Mouse (Mus musculus): ENCODE data around the gene Tmx4. TPM values are rescaled to one million over a fixed set of nuclear protein-coding genes. Genes with fewer than 3 reads are reported as not detected.
A peak's percentile ranks its signal among the peaks of the same experiment; 100 is the strongest.

Tmx4 gene
- polyA plus RNA-seq (2012; rRNA removed) = 15.5 and 17.1 TPM in 2 replicates

DNA sequence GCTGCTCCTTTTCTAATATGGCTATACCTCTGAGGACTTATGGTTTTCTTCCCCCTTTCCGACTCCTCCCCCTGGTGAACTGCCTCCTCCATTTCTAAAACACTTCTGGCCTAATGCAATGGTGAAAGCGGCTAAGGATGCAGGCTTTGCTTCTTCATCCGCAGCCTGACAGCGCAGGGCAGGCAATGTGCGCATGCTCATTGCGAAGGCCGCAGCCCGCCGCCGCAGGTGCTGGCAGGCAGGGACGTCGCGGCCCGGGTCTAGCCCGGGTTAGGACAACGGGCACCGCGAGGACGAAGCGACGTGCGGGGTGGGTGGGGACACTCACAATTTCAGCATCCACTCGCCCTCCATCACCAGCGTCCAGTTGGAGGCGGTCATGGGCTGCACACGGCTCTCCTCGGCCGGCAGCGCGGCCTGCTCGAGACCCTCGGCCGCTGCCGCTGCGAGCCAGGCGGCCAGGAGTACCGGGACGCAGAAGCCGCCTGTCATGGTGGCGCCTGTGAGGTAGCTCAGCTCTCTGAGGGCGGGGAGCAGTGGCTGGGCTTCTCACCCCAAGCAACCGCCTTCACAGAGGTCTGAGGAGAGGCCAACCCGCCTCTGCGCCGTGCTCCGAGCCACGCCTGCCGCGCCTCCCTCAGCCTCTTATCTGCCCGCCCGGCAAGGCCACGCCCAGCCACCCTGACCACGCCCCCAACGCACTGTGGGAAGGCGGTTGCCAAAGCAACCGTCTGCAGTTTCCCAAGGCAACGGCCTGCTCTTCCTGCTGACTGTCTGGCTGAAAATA, at the start of gene Tmx4:
Tmx4 (minus strand) TSS at position 632 of the 787 bp plus-strand sequence.
- Histone ChIP-seq H3K4me1 (ENCODE audit: control insufficient read depth, insufficient read depth, low read length) (no peaks in the 10 kb centered on the region; the same call in 1 of the 2 replicates), H3K4me3 (ENCODE audit: control insufficient read depth, low read depth, low read length) (peak within 1 kb of the TSS; percentile 98), H3K27me3 (ENCODE audit: control insufficient read depth, insufficient read depth, low read length) (no peaks in the 10 kb centered on the region), H3K27ac (ENCODE audit: control insufficient read depth, insufficient read depth, low read depth, low read length) (peak within 1 kb of the TSS; percentile 97), H3K36me3 (ENCODE audit: control insufficient read depth, insufficient read depth, low read length) (no peaks in the 10 kb centered on the region)
- TF ChIP-seq CTCF (IDR thresholded peaks at IDR 0.05; ENCODE audit: control insufficient read depth, insufficient read depth, insufficient replicate concordance, low read depth, low read length) (no peak), POLR2A (IDR thresholded peaks at IDR 0.05; ENCODE audit: control insufficient read depth, low read depth, low read length) (peak; percentile 95)

- Histone ChIP-seq H3K36me3 (ENCODE audit: control insufficient read depth, insufficient read depth, low read length) (no peaks in the 10 kb centered on the region), H3K27me3 (ENCODE audit: control insufficient read depth, insufficient read depth, low read length) (no peaks in the 10 kb centered on the region), H3K4me1 (ENCODE audit: control insufficient read depth, insufficient read depth, low read length) (peaks cover 2% of the 10 kb centered on the region; the same call in 1 of the 2 replicates), H3K4me3 (ENCODE audit: control insufficient read depth, low read depth, low read length) (no peak overlapping the region), H3K27ac (ENCODE audit: control insufficient read depth, insufficient read depth, low read depth, low read length) (no peak overlapping the region)
- TF ChIP-seq CTCF (IDR thresholded peaks at IDR 0.05; ENCODE audit: control insufficient read depth, insufficient read depth, insufficient replicate concordance, low read depth, low read length) = no peak
- TF ChIP-seq POLR2A (IDR thresholded peaks at IDR 0.05; ENCODE audit: control insufficient read depth, low read depth, low read length) = no peak
Measured at GRCm38 (mm10) chr2:134692125-134692524, 48.2 kb upstream of the Tmx4 start.

DNA sequence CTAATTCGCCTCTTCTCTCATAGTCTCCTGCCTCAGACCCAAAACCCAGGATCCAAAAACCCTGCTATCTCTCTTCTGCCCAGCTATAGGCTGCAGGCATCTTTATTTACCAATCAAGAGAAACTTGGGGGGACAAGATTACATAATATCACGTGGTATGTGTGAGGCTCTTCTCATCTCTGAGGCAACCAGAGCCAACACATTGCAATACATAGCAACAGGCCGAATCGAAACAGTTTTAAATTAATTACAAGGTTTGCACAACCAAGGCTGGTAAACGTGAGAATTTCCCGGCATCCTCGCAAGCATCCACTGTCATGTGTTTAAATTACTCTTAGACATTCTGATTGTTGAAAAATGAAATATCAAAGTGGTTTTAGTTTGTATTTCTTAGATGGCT, 47.1 kb upstream of the Tmx4 start:
- Histone ChIP-seq H3K27me3 (ENCODE audit: control insufficient read depth, insufficient read depth, low read length) (no peaks in the 10 kb centered on the region), H3K4me1 (ENCODE audit: control insufficient read depth, insufficient read depth, low read length) (peaks cover 2% of the 10 kb centered on the region; the same call in 1 of the 2 replicates), H3K36me3 (ENCODE audit: control insufficient read depth, insufficient read depth, low read length) (no peaks in the 10 kb centered on the region), H3K4me3 (ENCODE audit: control insufficient read depth, low read depth, low read length) (no peak overlapping the region), H3K27ac (ENCODE audit: control insufficient read depth, insufficient read depth, low read depth, low read length) (no peak overlapping the region)
- TF ChIP-seq POLR2A (IDR thresholded peaks at IDR 0.05; ENCODE audit: control insufficient read depth, low read depth, low read length) (no peak), CTCF (IDR thresholded peaks at IDR 0.05; ENCODE audit: control insufficient read depth, insufficient read depth, insufficient replicate concordance, low read depth, low read length) (no peak)

- H3K4me3 ChIP-seq (ENCODE audit: control insufficient read depth, low read depth, low read length) = no peak overlapping the region
- TF ChIP-seq POLR2A (IDR thresholded peaks at IDR 0.05; ENCODE audit: control insufficient read depth, low read depth, low read length) = no peak
- TF ChIP-seq CTCF (IDR thresholded peaks at IDR 0.05; ENCODE audit: control insufficient read depth, insufficient read depth, insufficient replicate concordance, low read depth, low read length) = no peak
- H3K27me3 ChIP-seq (ENCODE audit: control insufficient read depth, insufficient read depth, low read length) = no peaks in the 10 kb centered on the region
- H3K4me1 ChIP-seq (ENCODE audit: control insufficient read depth, insufficient read depth, low read length) = no peaks in the 10 kb centered on the region
- H3K36me3 ChIP-seq (ENCODE audit: control insufficient read depth, insufficient read depth, low read length) = no peaks in the 10 kb centered on the region
- H3K27ac ChIP-seq (ENCODE audit: control insufficient read depth, insufficient read depth, low read depth, low read length) = no peak overlapping the region
Measured at GRCm38 (mm10) chr2:134682326-134682725, 38.4 kb upstream of the Tmx4 start.

DNA sequence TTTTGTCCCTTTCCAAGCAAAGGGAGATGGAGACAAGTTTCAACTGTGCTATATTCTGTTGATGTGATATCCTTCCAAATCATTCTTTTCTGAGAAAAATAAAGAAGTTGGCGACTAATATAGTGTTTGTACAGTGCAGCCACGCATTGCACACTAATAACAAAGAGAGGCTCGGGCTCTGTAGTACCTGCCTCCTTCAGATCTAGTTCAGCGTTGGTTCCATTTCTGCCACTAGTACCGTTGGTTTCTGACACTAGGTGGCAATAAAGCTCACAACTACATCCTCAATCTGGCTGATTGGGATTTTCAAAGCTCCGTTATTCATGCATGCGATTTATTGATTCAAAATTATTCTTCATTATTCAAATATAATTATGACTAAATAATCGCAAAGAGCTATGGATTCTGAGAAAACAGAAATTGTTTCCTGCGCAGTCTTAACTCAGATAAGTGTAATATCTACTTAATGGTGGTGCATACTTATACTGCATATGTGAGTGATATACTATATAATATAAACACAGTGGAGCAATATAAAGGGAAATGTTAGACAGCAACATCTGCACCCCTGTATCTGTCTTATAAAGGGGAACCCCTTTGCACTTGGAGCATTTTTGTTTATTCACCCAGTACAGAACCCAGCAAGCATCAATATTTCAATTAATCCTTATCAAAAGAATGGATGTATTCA, 37.5 kb upstream of the Tmx4 start:
- TF ChIP-seq POLR2A (IDR thresholded peaks at IDR 0.05; ENCODE audit: control insufficient read depth, low read depth, low read length) = no peak
- no peak overlapping the region for H3K27ac ChIP-seq (ENCODE audit: control insufficient read depth, insufficient read depth, low read depth, low read length)
- H3K36me3 ChIP-seq (ENCODE audit: control insufficient read depth, insufficient read depth, low read length) = no peaks in the 10 kb centered on the region
- H3K4me3 ChIP-seq (ENCODE audit: control insufficient read depth, low read depth, low read length) = no peak overlapping the region
- no peaks in the 10 kb centered on the region for H3K27me3 ChIP-seq (ENCODE audit: control insufficient read depth, insufficient read depth, low read length)
- H3K4me1 ChIP-seq (ENCODE audit: control insufficient read depth, insufficient read depth, low read length) = no peaks in the 10 kb centered on the region

GRCm38 (mm10) chr2:134679567-134679966, 35.6 kb upstream of the Tmx4 start:
- no peaks in the 10 kb centered on the region for H3K27me3 ChIP-seq (ENCODE audit: control insufficient read depth, insufficient read depth, low read length)
- TF ChIP-seq POLR2A (IDR thresholded peaks at IDR 0.05; ENCODE audit: control insufficient read depth, low read depth, low read length) (no peak), CTCF (IDR thresholded peaks at IDR 0.05; ENCODE audit: control insufficient read depth, insufficient read depth, insufficient replicate concordance, low read depth, low read length) (no peak)
- no peaks in the 10 kb centered on the region for H3K4me1 ChIP-seq (ENCODE audit: control insufficient read depth, insufficient read depth, low read length)
- H3K27ac ChIP-seq (ENCODE audit: control insufficient read depth, insufficient read depth, low read depth, low read length) = no peak overlapping the region
- no peaks in the 10 kb centered on the region for H3K36me3 ChIP-seq (ENCODE audit: control insufficient read depth, insufficient read depth, low read length)
- H3K4me3 ChIP-seq (ENCODE audit: control insufficient read depth, low read depth, low read length) = no peak overlapping the region

DNA sequence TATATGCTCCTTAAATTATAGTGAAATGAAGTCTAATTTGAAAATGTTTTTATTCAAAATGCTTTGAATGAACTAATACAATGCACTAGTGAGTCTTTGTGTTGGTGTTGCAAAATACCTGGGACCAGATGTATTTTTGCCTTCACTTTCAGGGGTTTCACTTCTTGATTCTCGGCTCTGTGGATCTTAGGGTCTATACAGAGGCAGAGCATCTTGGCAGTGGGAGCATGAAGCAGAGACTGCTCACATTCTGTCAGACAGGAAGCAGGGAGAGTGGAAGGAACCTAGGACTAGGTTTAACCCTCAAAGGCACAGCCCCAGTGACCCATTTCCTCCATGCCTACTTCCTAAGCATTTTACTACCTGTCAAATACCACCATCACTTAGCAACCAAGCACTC, 31.5 kb upstream of the Tmx4 start:
- Histone ChIP-seq H3K4me3 (ENCODE audit: control insufficient read depth, low read depth, low read length) (no peak overlapping the region), H3K4me1 (ENCODE audit: control insufficient read depth, insufficient read depth, low read length) (no peaks in the 10 kb centered on the region), H3K27ac (ENCODE audit: control insufficient read depth, insufficient read depth, low read depth, low read length) (no peak overlapping the region), H3K27me3 (ENCODE audit: control insufficient read depth, insufficient read depth, low read length) (no peaks in the 10 kb centered on the region), H3K36me3 (ENCODE audit: control insufficient read depth, insufficient read depth, low read length) (no peaks in the 10 kb centered on the region)
- TF ChIP-seq CTCF (IDR thresholded peaks at IDR 0.05; ENCODE audit: control insufficient read depth, insufficient read depth, insufficient replicate concordance, low read depth, low read length) (no peak), POLR2A (IDR thresholded peaks at IDR 0.05; ENCODE audit: control insufficient read depth, low read depth, low read length) (no peak)
